Mouse (Mus musculus) heart, postnatal 0 days (tissue): Measurements from ENCODE around the gene Lrp5.

ENCODE experiments used
- CTCF ChIP-seq: IDR thresholded peaks from 2 replicates; pipeline ENCODE4 v1.5.1; 2016; ENCODE audit warnings: antibody characterized with exemption, control low read depth, low read depth
- EP300 ChIP-seq: IDR thresholded peaks from 2 replicates; pipeline ENCODE4 v1.6.1; 2016; ENCODE audit warnings: antibody characterized with exemption, low read depth

- no peak for TF ChIP-seq EP300
- no peak for TF ChIP-seq CTCF
These were observed 123.6 kb downstream of the Lrp5 start for GRCm38 (mm10) chr19:3562752-3563151.
